Mouse (Mus musculus) gastrocnemius, postnatal 4 days (tissue): Measurements from ENCODE around the gene Tcf19. TPM values are rescaled to one million over a fixed set of nuclear protein-coding genes. Genes with fewer than 3 reads are reported as not detected.
"Not testable (repeated sequence)": the region's sequence is repeated elsewhere in the genome, so short reads cannot be mapped to it uniquely, and the experiment has no call there.

Source experiments
- DNase-seq, 2 experiments: peaks; one replicate each; pipeline ENCODE4 v3.0.0; 2021 to 2022; ENCODE audit warnings: low spot score in 2 of 2, mixed read lengths in 2 of 2
- total RNA-seq, 2 experiments: library from RNA; stranded (reverse); gene quantifications; 2 replicates each; pipeline ENCODE4 v1.2.3; 2021

Gene Tcf19
- total RNA-seq, 2 experiments from 2014 or later, result 28.1 to 29.9 TPM

GRCm38 (mm10) chr17:35488041-35488440 lies 28.6 kb downstream of the Tcf19 start:
- no peak for DNase-seq

GRCm38 (mm10) chr17:35486726-35487125 lies 29.9 kb downstream of the Tcf19 start:
- DNase-seq, result no peak

GRCm38 (mm10) chr17:35485702-35486101 lies 30.9 kb downstream of the Tcf19 start:
- no peak for DNase-seq

GRCm38 (mm10) chr17:35484066-35484465 lies 32.6 kb downstream of the Tcf19 start:
- peak in 1 of 2 experiments; percentile 63 for DNase-seq

- DNase-seq, result no peak
Observed at GRCm38 (mm10) chr17:35469842-35470751, 46.5 kb downstream of the Tcf19 start, which contains the start of gene H2-Q10. H2-Q10 (plus strand) TSS chr17:35470089.

GRCm38 (mm10) chr17:35468936-35469335 lies 47.7 kb downstream of the Tcf19 start:
- not testable (repeated sequence) for DNase-seq

GRCm38 (mm10) chr17:35465651-35466050 lies 51.0 kb downstream of the Tcf19 start:
- not testable (repeated sequence) for DNase-seq

Other genes with a start within 250 kb of the Tcf19 start
- under 1 TPM; 0.52 to 0.67 TPM for gene H2-Q1, start 196.4 kb downstream of the Tcf19 start, total RNA-seq
- under 1 TPM; 0.59 to 0.93 TPM for gene H2-Q2, start 174.6 kb downstream of the Tcf19 start, total RNA-seq
- gene H2-Q4, start 137.2 kb downstream of the Tcf19 start, total RNA-seq, result 1 to 10 TPM; 5.2 to 6.2 TPM
- gene H2-Q6, start 92.0 kb downstream of the Tcf19 start, total RNA-seq, result under 1 TPM; 0.34 to 0.41 TPM
- gene H2-Q7, start 77.7 kb downstream of the Tcf19 start, total RNA-seq, result 1 to 10 TPM in 1 of 2 experiments, under 1 TPM in 1; 0.71 to 1.0 TPM
- 1 to 10 TPM in 1 of 2 experiments, under 1 TPM in 1; 0.32 to 1.6 TPM for gene H2-Q10, start 46.7 kb downstream of the Tcf19 start, total RNA-seq
- under 1 TPM; 0.20 to 0.26 TPM for gene Pou5f1, start 10.8 kb downstream of the Tcf19 start, total RNA-seq
- gene Cchcr1, start 276 bp upstream of the Tcf19 start, total RNA-seq, result 10 to 100 TPM; 13.8 to 15.0 TPM
- not detected for gene Psors1c2, start 16.4 kb upstream of the Tcf19 start, total RNA-seq
- under 1 TPM; 0.29 to 0.39 TPM for gene Cdsn, start 35.3 kb upstream of the Tcf19 start, total RNA-seq
- not detected for gene 2300002M23Rik, start 50.6 kb upstream of the Tcf19 start, total RNA-seq
- gene Sfta2, start 84.7 kb upstream of the Tcf19 start, total RNA-seq, result not detected
- not detected for gene Gm9573, start 109.8 kb upstream of the Tcf19 start, total RNA-seq
- gene Mucl3, start 126.9 kb upstream of the Tcf19 start, total RNA-seq, result not detected
- 10 to 100 TPM; 22.1 to 24.4 TPM for gene Vars2, start 150.8 kb upstream of the Tcf19 start, total RNA-seq
- gene Gtf2h4, start 156.9 kb upstream of the Tcf19 start, total RNA-seq, result 10 to 100 TPM; 20.6 to 29.2 TPM
- 10 to 100 TPM; 69.6 to 71.4 TPM for gene Ddr1, start 187.8 kb upstream of the Tcf19 start, total RNA-seq